In the genomic region with DNA sequence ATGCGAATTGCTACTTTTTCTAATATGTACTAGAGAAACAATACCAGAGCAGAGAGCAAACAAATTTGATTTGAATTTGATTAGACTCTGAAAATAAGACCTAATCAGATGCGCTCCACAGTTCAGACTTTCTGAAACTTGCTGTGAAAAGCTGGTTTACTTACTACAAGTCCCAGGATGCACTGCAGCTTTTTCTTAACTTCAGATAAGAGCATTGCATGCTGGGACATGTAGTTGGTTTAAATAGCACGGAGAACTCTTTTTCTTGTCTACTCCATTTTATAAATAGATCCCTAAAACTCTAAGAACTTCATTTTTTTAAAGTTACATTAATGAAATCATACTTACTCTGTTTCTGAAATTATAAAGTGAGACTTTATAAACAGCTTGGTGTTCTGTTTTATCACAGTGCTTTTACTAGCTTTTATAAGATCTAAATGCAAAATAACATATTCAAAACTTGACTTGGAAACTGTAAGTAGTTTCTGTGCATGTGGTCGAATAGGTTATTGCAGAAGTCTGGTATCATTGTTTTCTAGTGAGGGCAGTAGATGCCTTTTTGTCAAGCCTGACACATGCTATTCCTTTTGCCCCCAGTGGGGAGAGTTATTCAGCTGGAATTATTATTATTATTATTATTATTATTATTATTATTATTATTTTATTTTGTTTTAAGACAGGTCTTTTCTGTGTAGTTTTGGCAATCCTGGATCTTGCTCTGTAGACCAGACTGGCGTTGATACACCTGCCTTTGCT, we compare ENCODE assay signal across 8 mouse cellular contexts.
DNase-seq lines count a peak whose midpoint lies in the region; ATAC-seq and TF ChIP-seq lines count a peak whose summit lies in the region.

No protein-coding gene starts in this region.

- H3K4me3 ChIP-seq in gastrocnemius, adult 2 months, result peak overlapping the region; percentile 45

- peak overlapping the region; percentile 60 for H3K27ac ChIP-seq in gastrocnemius, adult 2 months

- no peak for DNase-seq in gastrocnemius, adult 2 months
- DNase-seq in gastrocnemius, postnatal 4 days (ENCODE audit: low spot score in 2 of 2), result no peak
- peak; percentile 25 for DNase-seq in ovary, postnatal 14 days (ENCODE audit: low spot score)
- no peak for DNase-seq in ovary, adult 18-20 months (ENCODE audit: low spot score)
- peak; percentile 63 for DNase-seq in adipocyte (ENCODE audit: low spot score)
- peak; percentile 25 for DNase-seq in heart, postnatal 4 days
- DNase-seq in frontal cortex, postnatal 25 days (ENCODE audit: low spot score in 2 of 2), result no peak

- intact Hi-C loops in gastrocnemius, adult 2 months (cut with DNase I), result no loop called here

- TF ChIP-seq CTCF in gastrocnemius, adult 2 months (IDR thresholded peaks at IDR 0.05), result no peak

- ATAC-seq in monocyte, adult 5-6 weeks (replicated peaks; ENCODE audit: insufficient number of reproducible peaks, low FRiP score, low TSS enrichment, poor library complexity, severe bottlenecking), result peak; percentile 97

Comparison
In these comparisons a context has a peak if more than half of its experiments do, and no peak if none do; other contexts are left out.
1. DNase-seq: peak in ovary, postnatal 14 days (single experiment), adipocyte (single experiment) and heart, postnatal 4 days (single experiment); none in gastrocnemius, adult 2 months (single experiment), gastrocnemius, postnatal 4 days (0 of 2), ovary, adult 18-20 months (single experiment) and frontal cortex, postnatal 25 days (0 of 2).